Mouse (Mus musculus) testis, adult 2 months (tissue): ENCODE data around the gene Sorcs3.

Source experiments
- CTCF ChIP-seq: fragments of 200-500 bp; IDR thresholded peaks from 2 replicates; pipeline ENCODE4 v1.5.1; 2012; ENCODE audit warnings: low read depth, mild to moderate bottlenecking, inconsistent platforms, low read length, moderate library complexity; ENCODE audit not compliant: control insufficient read depth, insufficient read depth, insufficient replicate concordance
- POLR2A ChIP-seq: fragments of 200-500 bp; IDR thresholded peaks from 2 replicates; pipeline ENCODE4 v1.6.1; 2012; ENCODE audit warnings: low read depth, mild to moderate bottlenecking, inconsistent platforms, low read length, moderate library complexity; ENCODE audit not compliant: control insufficient read depth

DNA sequence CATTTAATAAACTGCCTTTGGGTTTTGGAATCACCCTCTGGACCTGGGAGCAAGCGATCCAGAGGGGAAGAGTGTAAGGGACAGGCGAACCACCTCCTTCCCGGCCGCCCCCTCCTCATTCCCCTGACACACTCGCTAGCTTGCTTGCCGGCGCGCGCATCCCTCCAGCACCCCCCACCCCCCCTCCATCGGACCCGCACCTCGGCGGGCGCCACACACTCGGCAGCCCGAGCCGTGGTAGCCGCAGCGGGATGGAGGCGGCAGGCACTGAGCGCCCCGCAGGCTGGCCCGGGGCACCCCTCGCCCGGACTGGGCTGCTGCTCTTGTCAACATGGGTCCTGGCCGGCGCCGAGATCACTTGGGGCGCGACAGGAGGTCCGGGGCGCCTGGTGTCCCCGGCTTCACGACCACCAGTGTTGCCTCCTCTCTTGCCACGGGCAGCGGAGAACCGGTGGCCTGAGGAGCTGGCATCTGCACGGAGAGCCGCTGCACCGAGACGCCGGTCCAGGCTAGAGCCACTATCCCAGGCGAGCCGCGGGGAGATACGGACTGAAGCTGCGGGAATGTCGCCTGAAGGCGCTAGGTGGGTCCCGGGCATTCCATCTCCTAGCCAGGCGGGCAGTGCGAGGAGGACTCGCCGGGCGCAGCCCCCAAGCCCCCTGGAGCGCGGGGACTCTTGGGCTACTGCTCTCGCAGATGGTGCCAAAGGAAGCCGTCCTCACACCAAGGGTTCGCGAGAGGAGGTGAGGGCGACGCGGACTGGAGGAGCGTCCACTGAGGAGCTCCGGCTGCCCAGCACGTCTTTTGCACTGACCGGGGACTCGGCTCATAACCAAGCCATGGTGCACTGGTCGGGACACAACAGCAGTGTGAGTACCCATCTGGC is at the start of gene Sorcs3:
- TF ChIP-seq POLR2A (no peak), CTCF (no peak)
